Mouse (Mus musculus) heart, embryonic 13.5 days (tissue): Measurements from ENCODE around the gene Zbtb32. TPM values are rescaled to one million over a fixed set of nuclear protein-coding genes. Genes with fewer than 3 reads are reported as not detected.

Experiments
- ATAC-seq: fragments of 200-750 bp; cut with Nextera tagmentation; 2 replicates; pipeline ENCODE4 v1.8.0; 2017; ENCODE audit warnings: moderate TSS enrichment; ENCODE audit not compliant: insufficient number of reproducible peaks, low FRiP score, low TSS enrichment; ENCODE audit errors: extremely low read depth
- H3K27ac ChIP-seq: fragments of 300-500 bp; sonication (generic); replicated peaks from 2 replicates; pipeline ENCODE4 v1.5.1; 2015; ENCODE audit warnings: moderate library complexity, mild to moderate bottlenecking, inconsistent platforms
- H3K27me3 ChIP-seq: fragments of 300-500 bp; sonication (generic); replicated peaks from 2 replicates; pipeline ENCODE4 v1.6.1; 2015; ENCODE audit warnings: mild to moderate bottlenecking, inconsistent platforms
- H3K36me3 ChIP-seq: fragments of 300-500 bp; sonication (generic); 2 replicates; pipeline ENCODE4 v1.6.1; 2015; ENCODE audit warnings: mild to moderate bottlenecking, inconsistent platforms
- H3K4me1 ChIP-seq: fragments of 300-500 bp; sonication (generic); 2 replicates; pipeline ENCODE4 v1.6.1; 2015; ENCODE audit warnings: inconsistent platforms
- H3K4me2 ChIP-seq: fragments of 300-500 bp; sonication (generic); 2 replicates; pipeline ENCODE4 v1.6.1; 2015; ENCODE audit warnings: inconsistent platforms, mild to moderate bottlenecking, moderate library complexity
- H3K4me3 ChIP-seq: fragments of 300-500 bp; sonication (generic); 2 replicates; pipeline ENCODE4 v1.5.1; 2015; ENCODE audit warnings: moderate library complexity, mild to moderate bottlenecking, inconsistent platforms
- H3K9ac ChIP-seq: fragments of 300-500 bp; sonication (generic); 2 replicates; pipeline ENCODE4 v1.6.1; 2015; ENCODE audit warnings: inconsistent platforms, mild to moderate bottlenecking, moderate library complexity
- H3K9me3 ChIP-seq: fragments of 300-500 bp; sonication (generic); 2 replicates; pipeline ENCODE4 v1.6.1; 2016; ENCODE audit warnings: inconsistent platforms
- WGBS: fragments of 180-500 bp; shearing (Covaris S2); methylation state at CpG from one replicate; pipeline ENCODE4 v1.1.7; 2015; ENCODE audit warnings: mixed read lengths; 5-methylcytosine and 5-hydroxymethylcytosine counted together
- polyA plus RNA-seq: library from polyadenylated mRNA; unstranded; fragments of >200 nt; fragmentation: Nextera tagmentation; extraction: Ambion mirVana; gene quantifications from 2 replicates; pipeline ENCODE4 v1.2.1, GENCODE M21; 2015

The Zbtb32 gene
- polyA plus RNA-seq, 1 experiment from 2014 or later = 0.13 TPM

DNA sequence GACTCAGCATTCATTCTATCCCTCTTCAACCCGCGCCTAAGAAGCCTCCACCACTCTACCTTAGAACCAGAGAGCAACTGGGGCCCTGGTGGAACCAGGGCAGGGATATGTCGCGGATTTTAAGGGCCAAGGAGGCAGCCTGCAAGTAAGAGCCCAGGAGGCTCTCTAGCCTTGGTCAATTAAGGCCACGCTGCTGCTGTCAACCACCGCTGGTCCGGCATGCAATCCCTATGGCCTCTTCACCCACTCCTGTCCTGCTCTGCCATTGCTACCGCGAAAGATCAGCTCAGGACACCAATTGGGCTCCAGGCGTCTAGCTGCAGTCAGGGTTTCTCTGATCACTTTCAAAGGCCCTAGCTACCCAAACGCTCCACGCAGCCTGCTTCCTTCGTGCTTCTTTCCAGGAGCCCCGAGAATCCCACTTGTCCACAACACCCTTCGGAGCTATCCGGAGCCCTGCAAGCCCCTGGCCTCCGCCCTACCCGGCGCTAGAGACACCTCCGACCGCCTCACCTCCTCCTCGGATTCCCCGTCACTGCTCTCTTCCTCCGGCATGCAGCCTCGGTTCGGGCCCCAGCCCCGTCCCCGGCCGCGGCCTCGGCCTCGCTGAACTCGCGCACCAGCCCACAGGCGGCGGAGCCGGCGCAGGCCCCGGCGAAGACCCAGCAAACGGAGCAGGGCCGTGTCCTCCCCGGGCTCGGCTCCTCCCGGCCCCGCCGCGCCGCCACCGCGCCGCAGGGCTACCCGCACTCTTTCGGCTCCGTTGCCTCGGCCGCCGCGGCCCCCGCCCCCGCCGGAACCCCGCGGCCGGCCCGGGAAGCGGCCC, 10.7 kb downstream of the Zbtb32 start:
- Histone ChIP-seq H3K4me3 (peak overlapping the region; percentile 80), H3K4me2 (peak overlapping the region; percentile 98), H3K9ac (peak overlapping the region; percentile 96), H3K36me3 (peaks cover 39% of the 10 kb centered on the region), H3K9me3 (no peaks in the 10 kb centered on the region), H3K4me1 (peaks cover 23% of the 10 kb centered on the region), H3K27ac (peak overlapping the region; percentile 90), H3K27me3 (no peaks in the 10 kb centered on the region)
- ATAC-seq = peak; percentile 2; the same call in 1 of the 2 replicates
- WGBS = under 1% methylated on average over 67 of the region's 67 CpGs

GRCm38 (mm10) chr7:30586455-30587020, 12.2 kb downstream of the Zbtb32 start:
- no peak overlapping the region for H3K27ac ChIP-seq
- H3K27me3 ChIP-seq = no peaks in the 10 kb centered on the region
- H3K4me1 ChIP-seq = peaks cover 23% of the 10 kb centered on the region
- no peaks in the 10 kb centered on the region for H3K9me3 ChIP-seq
- H3K36me3 ChIP-seq = peaks cover 54% of the 10 kb centered on the region
- ATAC-seq = no peak
- peak overlapping the region; percentile 98 for H3K4me2 ChIP-seq
- 89% methylated on average over 28 of the region's 28 CpGs for WGBS
- peak overlapping the region; percentile 96 for H3K9ac ChIP-seq
- H3K4me3 ChIP-seq = peak overlapping the region; percentile 80

DNA sequence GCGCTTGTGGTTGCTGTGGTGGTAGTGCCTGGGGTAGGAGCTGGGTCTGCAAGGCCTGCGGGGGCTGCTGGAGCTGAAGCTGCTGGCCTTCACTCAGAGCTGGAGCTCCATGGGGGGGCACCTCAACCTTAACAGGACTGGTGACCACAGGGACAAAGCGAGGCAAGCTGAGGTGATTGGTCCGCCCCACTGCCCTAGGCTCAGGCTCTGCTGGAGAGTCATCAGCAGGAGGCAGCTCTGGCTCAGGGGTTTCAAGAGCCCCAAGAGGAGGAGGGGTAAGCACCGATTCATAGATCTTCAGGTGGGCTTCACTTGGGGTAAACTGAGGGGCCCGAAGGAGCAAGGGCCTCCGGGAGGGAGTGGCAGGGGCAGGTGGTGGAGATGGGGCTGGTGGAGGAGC, 13.5 kb downstream of the Zbtb32 start:
- H3K27me3 ChIP-seq = no peaks in the 10 kb centered on the region
- no peak overlapping the region for H3K27ac ChIP-seq
- H3K4me3 ChIP-seq = no peak overlapping the region
- H3K9ac ChIP-seq = no peak overlapping the region
- peaks cover 22% of the 10 kb centered on the region for H3K4me1 ChIP-seq
- 96% methylated on average over 7 of the region's 7 CpGs for WGBS
- ATAC-seq = no peak
- H3K4me2 ChIP-seq = no peak overlapping the region
- H3K36me3 ChIP-seq = peaks cover 68% of the 10 kb centered on the region
- no peaks in the 10 kb centered on the region for H3K9me3 ChIP-seq

DNA sequence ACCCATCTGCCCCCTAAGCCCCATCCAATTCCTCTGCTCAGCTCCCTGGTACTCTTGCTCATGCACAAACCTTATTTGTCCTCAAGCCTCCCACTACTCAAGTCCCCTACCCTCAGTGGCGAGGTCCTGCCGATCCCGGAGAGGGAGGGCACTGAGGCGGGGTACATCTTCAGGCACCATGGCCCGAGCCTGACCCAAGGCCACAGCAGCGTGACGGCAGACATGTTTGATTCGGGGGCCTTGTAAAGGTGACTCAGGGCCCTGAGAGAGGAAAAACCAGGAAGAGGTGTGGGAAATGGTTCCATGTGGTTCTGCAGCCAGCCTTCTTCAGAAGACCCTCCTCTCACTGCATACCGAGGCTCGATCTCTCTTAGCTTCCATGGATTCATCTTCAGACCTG, 14.4 kb downstream of the Zbtb32 start:
- Histone ChIP-seq H3K27ac (no peak overlapping the region), H3K4me2 (no peak overlapping the region), H3K4me1 (peaks cover 15% of the 10 kb centered on the region), H3K36me3 (peaks cover 76% of the 10 kb centered on the region), H3K27me3 (no peaks in the 10 kb centered on the region), H3K9ac (no peak overlapping the region), H3K4me3 (no peak overlapping the region), H3K9me3 (no peaks in the 10 kb centered on the region)
- WGBS = 96% methylated on average over 10 of the region's 10 CpGs
- no peak for ATAC-seq

GRCm38 (mm10) chr7:30581547-30581946, 17.2 kb downstream of the Zbtb32 start:
- no peak for ATAC-seq
- H3K27ac ChIP-seq = no peak overlapping the region
- H3K9ac ChIP-seq = no peak overlapping the region
- WGBS = 93% methylated on average over 16 of the region's 16 CpGs
- H3K27me3 ChIP-seq = no peaks in the 10 kb centered on the region
- peaks cover 100% of the 10 kb centered on the region for H3K36me3 ChIP-seq
- peaks cover 3% of the 10 kb centered on the region for H3K4me1 ChIP-seq
- H3K4me3 ChIP-seq = no peak overlapping the region
- H3K4me2 ChIP-seq = no peak overlapping the region
- H3K9me3 ChIP-seq = no peaks in the 10 kb centered on the region

- H3K4me1 ChIP-seq = no peaks in the 10 kb centered on the region
- no peak overlapping the region for H3K4me2 ChIP-seq
- peaks cover 100% of the 10 kb centered on the region for H3K36me3 ChIP-seq
- H3K4me3 ChIP-seq = no peak overlapping the region
- H3K9ac ChIP-seq = no peak overlapping the region
- no peak for ATAC-seq
- 94% methylated on average over 8 of the region's 8 CpGs for WGBS
- no peaks in the 10 kb centered on the region for H3K27me3 ChIP-seq
- H3K27ac ChIP-seq = no peak overlapping the region
- no peaks in the 10 kb centered on the region for H3K9me3 ChIP-seq
These were observed 18.8 kb downstream of the Zbtb32 start for GRCm38 (mm10) chr7:30579950-30580349.

DNA sequence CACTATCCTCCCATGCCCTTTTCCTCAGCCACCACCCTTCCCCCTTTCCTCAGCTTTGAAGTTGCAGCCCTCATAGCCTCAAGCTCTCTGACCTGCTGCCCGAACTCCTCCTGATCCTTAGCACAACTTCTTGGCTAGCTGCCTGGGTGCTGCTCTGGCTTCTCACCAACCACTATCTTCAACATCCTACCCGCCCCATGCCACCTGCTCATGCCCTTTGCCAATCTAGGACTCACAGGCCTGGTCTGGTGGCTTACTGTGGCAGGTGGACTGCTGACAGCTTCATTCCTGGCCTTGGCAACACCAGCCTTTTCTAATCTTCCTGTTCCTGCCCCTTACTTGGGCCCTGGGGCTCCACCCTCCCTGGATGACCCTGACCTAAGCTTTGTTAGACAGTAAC, 25.7 kb downstream of the Zbtb32 start:
- Histone ChIP-seq H3K4me1 (0 out of 2 replicates have a peak, but pooled peaks cover 3% of the 10 kb centered on the region), H3K9me3 (no peaks in the 10 kb centered on the region), H3K9ac (no peak overlapping the region), H3K27me3 (no peaks in the 10 kb centered on the region), H3K36me3 (peaks cover 98% of the 10 kb centered on the region), H3K27ac (no peak overlapping the region), H3K4me2 (no peak overlapping the region), H3K4me3 (no peak overlapping the region)
- no peak for ATAC-seq
- 68% methylated on average over 2 of the region's 2 CpGs for WGBS

- Histone ChIP-seq H3K9ac (no peak overlapping the region), H3K36me3 (peaks cover 97% of the 10 kb centered on the region), H3K4me1 (0 out of 2 replicates have a peak, but pooled peaks cover 3% of the 10 kb centered on the region), H3K4me2 (no peak overlapping the region), H3K27ac (no peak overlapping the region), H3K4me3 (no peak overlapping the region), H3K9me3 (no peaks in the 10 kb centered on the region), H3K27me3 (no peaks in the 10 kb centered on the region)
- ATAC-seq = no peak
- WGBS = 84% methylated on average over 5 of the region's 5 CpGs
These were observed 26.3 kb downstream of the Zbtb32 start for GRCm38 (mm10) chr7:30572389-30572788.

DNA sequence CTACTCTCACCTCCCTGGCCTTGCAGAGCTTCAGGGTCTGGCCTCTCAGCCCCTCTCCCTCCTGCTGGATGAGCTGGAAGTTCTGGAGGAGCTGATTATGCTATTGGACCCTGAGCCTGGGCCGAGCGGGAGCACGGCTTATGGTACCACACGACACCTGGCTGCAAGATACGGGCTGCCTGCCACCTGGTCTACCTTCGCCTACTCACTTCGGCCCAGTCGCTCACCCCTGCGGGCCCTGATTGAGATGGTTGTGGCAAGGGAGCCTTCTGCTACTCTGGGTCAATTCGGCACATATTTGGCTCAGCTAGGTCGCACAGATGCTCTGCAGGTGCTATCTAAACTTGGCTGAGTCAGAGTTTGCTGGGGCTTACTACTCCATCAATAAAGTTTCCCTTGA, 31.2 kb downstream of the Zbtb32 start:
- no peak overlapping the region for H3K4me2 ChIP-seq
- H3K4me1 ChIP-seq = peaks cover 9% of the 10 kb centered on the region
- no peak overlapping the region for H3K9ac ChIP-seq
- no peaks in the 10 kb centered on the region for H3K9me3 ChIP-seq
- WGBS = 84% methylated on average over 11 of the region's 11 CpGs
- H3K27ac ChIP-seq = no peak overlapping the region
- peaks cover 81% of the 10 kb centered on the region for H3K36me3 ChIP-seq
- ATAC-seq = no peak
- H3K4me3 ChIP-seq = no peak overlapping the region
- no peaks in the 10 kb centered on the region for H3K27me3 ChIP-seq

DNA sequence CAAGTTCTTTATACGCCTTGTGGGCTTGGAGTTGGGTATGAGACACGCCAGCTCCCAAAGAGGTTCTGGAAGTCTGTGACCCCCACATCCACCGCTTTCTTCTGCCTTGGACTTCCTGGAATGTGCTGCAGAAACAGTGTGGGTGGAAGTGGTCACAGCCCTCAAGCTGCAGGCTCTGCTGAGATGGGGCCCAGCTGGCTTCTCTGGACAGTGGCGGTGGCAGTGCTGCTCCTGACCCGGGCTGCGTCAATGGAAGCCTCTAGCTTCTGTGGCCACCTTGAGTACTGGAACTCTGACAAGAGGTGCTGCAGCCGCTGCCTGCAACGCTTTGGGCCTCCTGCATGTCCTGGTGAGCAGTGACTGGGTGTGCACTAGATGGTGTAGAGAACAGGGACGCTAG, 32.7 kb downstream of the Zbtb32 start:
- Histone ChIP-seq H3K9ac (no peak overlapping the region), H3K4me2 (no peak overlapping the region), H3K4me3 (no peak overlapping the region), H3K4me1 (peaks cover 12% of the 10 kb centered on the region), H3K27me3 (no peaks in the 10 kb centered on the region), H3K36me3 (peaks cover 73% of the 10 kb centered on the region), H3K27ac (no peak overlapping the region), H3K9me3 (no peaks in the 10 kb centered on the region)
- no peak for ATAC-seq
- 80% methylated on average over 9 of the region's 9 CpGs for WGBS

- 87% methylated on average over 12 of the region's 12 CpGs for WGBS
- Histone ChIP-seq H3K36me3 (peaks cover 64% of the 10 kb centered on the region), H3K4me2 (peak within 1 kb of the TSS; percentile 85)
These were observed 33.6 kb downstream of the Zbtb32 start, which contains the start of gene Igflr1 for GRCm38 (mm10) chr7:30564970-30565571. Gene Igflr1, plus strand, starts transcription at chr7:30565427.

More at GRCm38 (mm10) chr7:30564970-30565571, 33.6 kb downstream of the Zbtb32 start, which contains the start of gene Igflr1:
- no peak for ATAC-seq
- Histone ChIP-seq H3K27me3 (no peaks in the 10 kb centered on the region), H3K27ac (no peak within 1 kb of the TSS), H3K9me3 (no peaks in the 10 kb centered on the region), H3K4me3 (no peak within 1 kb of the TSS), H3K9ac (peak within 1 kb of the TSS; percentile 96), H3K4me1 (peaks cover 15% of the 10 kb centered on the region)
